Mouse (Mus musculus): ENCODE measurements around the gene Klra10.
"Not testable (repeated sequence)": the region's sequence is repeated elsewhere in the genome, so short reads cannot be mapped to it uniquely, and the experiment has no call there.

Gene Klra10

GRCm38 (mm10) chr6:130281828-130282227 lies at the start of gene Klra10:
Gene Klra10 (minus strand): TSS chr6:130281928.
- not testable (repeated sequence) for DNase-seq

- no peak for DNase-seq
Measured at GRCm38 (mm10) chr6:130287984-130288649, 6.4 kb upstream of the Klra10 start.

GRCm38 (mm10) chr6:130255326-130255725 lies 26.4 kb downstream of the Klra10 start:
- no peak for DNase-seq

GRCm38 (mm10) chr6:130237536-130237935 lies 44.2 kb downstream of the Klra10 start:
- DNase-seq = no peak

- no peak for DNase-seq
Measured at GRCm38 (mm10) chr6:130236635-130237034, 45.1 kb downstream of the Klra10 start.

- no peak for DNase-seq
Measured at GRCm38 (mm10) chr6:130233222-130233621, 48.5 kb downstream of the Klra10 start, which contains the start of gene Klra7. Gene Klra7 (minus strand): TSS chr6:130233322.

All from cerebellum, adult 8-10 months (tissue).